Mouse (Mus musculus): Measurements from ENCODE around the gene Slc19a1. TPM values are rescaled to one million over a fixed set of nuclear protein-coding genes. Genes with fewer than 3 reads are reported as not detected.

Slc19a1 gene
- polyA plus RNA-seq, 1 experiment from 2014 or later = 30.9 TPM

GRCm38 (mm10) chr10:77038579-77039174 lies 6.6 kb downstream of the Slc19a1 start:
- Histone ChIP-seq H3K9ac (no peak overlapping the region), H3K4me3 (no peak overlapping the region), H3K4me1 (replicated peaks) (peaks cover 22% of the 10 kb centered on the region), H3K27ac (peak overlapping the region; percentile 4; the same call in 1 of the 2 replicates), H3K9me3 (no peaks in the 10 kb centered on the region), H3K4me2 (no peak overlapping the region), H3K27me3 (no peaks in the 10 kb centered on the region), H3K36me3 (peaks cover 56% of the 10 kb centered on the region)
- ATAC-seq (ENCODE audit: low FRiP score) = no peak
- 92% methylated on average over 8 of the region's 8 CpGs for WGBS

DNA sequence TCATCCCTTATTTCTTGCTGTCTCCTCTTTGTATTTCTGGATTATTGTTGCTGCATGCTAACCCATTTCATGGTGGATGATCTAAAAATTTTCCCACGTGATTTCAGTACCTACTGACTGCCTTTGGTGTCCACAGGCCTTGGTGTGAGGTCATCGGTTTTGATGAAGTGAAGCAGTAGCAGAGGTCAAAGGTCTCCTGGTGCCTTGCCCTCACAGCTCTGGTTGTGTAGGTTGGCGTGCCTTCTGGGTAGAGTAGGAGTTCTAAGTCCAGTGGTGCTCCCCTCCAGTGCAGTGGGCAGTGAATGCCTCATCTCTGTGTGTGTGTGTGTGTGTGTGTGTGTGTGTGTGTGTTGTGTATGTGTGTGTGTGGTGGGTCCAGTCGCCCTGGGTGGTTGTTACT lies 16.2 kb downstream of the Slc19a1 start:
- ATAC-seq (ENCODE audit: low FRiP score) = no peak
- no peak overlapping the region for H3K27ac ChIP-seq
- WGBS = 75% methylated on average over 4 of the region's 4 CpGs
- H3K36me3 ChIP-seq = peaks cover 88% of the 10 kb centered on the region
- H3K9ac ChIP-seq = no peak overlapping the region
- peaks cover 2% of the 10 kb centered on the region; the same call in 1 of the 2 replicates for H3K4me1 ChIP-seq (replicated peaks)
- H3K9me3 ChIP-seq = no peaks in the 10 kb centered on the region
- no peak overlapping the region for H3K4me3 ChIP-seq
- H3K4me2 ChIP-seq = no peak overlapping the region
- H3K27me3 ChIP-seq = no peaks in the 10 kb centered on the region

- Histone ChIP-seq H3K9ac (no peak overlapping the region), H3K27me3 (no peaks in the 10 kb centered on the region), H3K4me2 (no peak overlapping the region), H3K36me3 (peaks cover 84% of the 10 kb centered on the region), H3K27ac (no peak overlapping the region), H3K9me3 (no peaks in the 10 kb centered on the region), H3K4me1 (replicated peaks) (peaks cover 2% of the 10 kb centered on the region; the same call in 1 of the 2 replicates), H3K4me3 (no peak overlapping the region)
- no peak for ATAC-seq (ENCODE audit: low FRiP score)
- 89% methylated on average over 3 of the region's 3 CpGs for WGBS
These were observed 16.6 kb downstream of the Slc19a1 start for GRCm38 (mm10) chr10:77048606-77049005.

- Histone ChIP-seq H3K4me1 (replicated peaks) (peaks cover 2% of the 10 kb centered on the region; the same call in 1 of the 2 replicates), H3K27ac (0 out of 2 replicates have a peak overlapping the region, but pooled peaks have one; percentile 9), H3K36me3 (peaks cover 6% of the 10 kb centered on the region; the same call in 1 of the 2 replicates), H3K9me3 (no peaks in the 10 kb centered on the region), H3K9ac (no peak overlapping the region), H3K27me3 (no peaks in the 10 kb centered on the region), H3K4me2 (no peak overlapping the region), H3K4me3 (no peak overlapping the region)
- ATAC-seq (ENCODE audit: low FRiP score) = no peak
- 79% methylated on average over 10 of the region's 10 CpGs for WGBS
These were observed 24.7 kb downstream of the Slc19a1 start for GRCm38 (mm10) chr10:77056768-77057167.

DNA sequence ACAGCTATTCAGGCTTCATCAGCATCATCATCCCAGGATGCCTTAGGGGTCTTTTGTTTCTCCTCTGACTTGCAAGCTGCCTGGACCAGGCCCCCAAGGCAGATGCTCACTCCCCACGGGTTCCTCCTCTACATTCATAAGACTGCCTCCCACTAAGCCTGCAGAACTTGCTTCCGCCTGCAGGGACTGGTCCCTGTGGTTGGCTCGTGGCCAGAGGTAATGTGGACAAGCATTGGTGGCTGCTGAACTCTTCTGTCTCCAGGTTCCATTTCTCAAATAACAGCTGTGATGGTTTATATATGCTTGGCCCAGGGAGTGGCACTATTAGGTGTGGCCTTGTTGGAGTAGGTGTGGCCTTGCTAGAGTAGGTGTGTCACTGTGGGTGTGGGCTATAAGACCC lies 29.4 kb downstream of the Slc19a1 start:
- no peak overlapping the region for H3K9ac ChIP-seq
- no peak overlapping the region for H3K27ac ChIP-seq
- 74% methylated on average over 3 of the region's 3 CpGs for WGBS
- no peaks in the 10 kb centered on the region for H3K9me3 ChIP-seq
- no peak for ATAC-seq (ENCODE audit: low FRiP score)
- no peaks in the 10 kb centered on the region for H3K27me3 ChIP-seq
- H3K4me1 ChIP-seq (replicated peaks) = no peaks in the 10 kb centered on the region; the same call in 1 of the 2 replicates
- no peaks in the 10 kb centered on the region for H3K36me3 ChIP-seq
- H3K4me3 ChIP-seq = no peak overlapping the region
- H3K4me2 ChIP-seq = no peak overlapping the region

GRCm38 (mm10) chr10:77062393-77063010 lies 30.5 kb downstream of the Slc19a1 start:
- Histone ChIP-seq H3K4me3 (no peak overlapping the region), H3K27me3 (no peaks in the 10 kb centered on the region), H3K4me2 (no peak overlapping the region), H3K36me3 (no peaks in the 10 kb centered on the region), H3K27ac (no peak overlapping the region), H3K9me3 (no peaks in the 10 kb centered on the region), H3K9ac (no peak overlapping the region), H3K4me1 (replicated peaks) (no peaks in the 10 kb centered on the region; the same call in 1 of the 2 replicates)
- 78% methylated on average over 11 of the region's 11 CpGs for WGBS
- ATAC-seq (ENCODE audit: low FRiP score) = no peak

GRCm38 (mm10) chr10:77064239-77064638 lies 32.2 kb downstream of the Slc19a1 start:
- H3K27me3 ChIP-seq = no peaks in the 10 kb centered on the region
- no peak for ATAC-seq (ENCODE audit: low FRiP score)
- no peaks in the 10 kb centered on the region for H3K36me3 ChIP-seq
- no peaks in the 10 kb centered on the region; the same call in 1 of the 2 replicates for H3K4me1 ChIP-seq (replicated peaks)
- 96% methylated on average over 3 of the region's 3 CpGs for WGBS
- H3K4me2 ChIP-seq = no peak overlapping the region
- H3K9ac ChIP-seq = no peak overlapping the region
- H3K27ac ChIP-seq = no peak overlapping the region
- H3K9me3 ChIP-seq = no peaks in the 10 kb centered on the region
- H3K4me3 ChIP-seq = no peak overlapping the region

DNA sequence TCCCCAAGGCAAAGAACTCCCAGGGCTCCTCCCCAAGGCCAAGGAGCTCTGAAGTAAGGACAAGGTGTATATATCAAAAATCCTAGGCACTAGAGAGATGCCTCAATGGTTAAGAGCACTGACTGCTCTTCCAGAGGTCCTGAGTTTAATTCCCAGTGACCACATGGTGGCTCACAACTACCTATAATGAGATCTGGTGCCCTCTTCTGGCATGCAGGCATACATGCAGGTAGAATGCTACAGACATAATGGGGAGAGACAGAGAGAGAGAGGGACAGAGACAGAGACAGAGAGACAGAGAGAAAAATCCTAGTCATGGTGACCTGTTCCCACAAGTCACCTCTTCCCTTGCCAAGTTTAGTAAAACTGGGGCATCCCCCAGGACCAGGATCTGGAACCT lies 32.6 kb downstream of the Slc19a1 start:
- no peak for ATAC-seq (ENCODE audit: low FRiP score)

DNA sequence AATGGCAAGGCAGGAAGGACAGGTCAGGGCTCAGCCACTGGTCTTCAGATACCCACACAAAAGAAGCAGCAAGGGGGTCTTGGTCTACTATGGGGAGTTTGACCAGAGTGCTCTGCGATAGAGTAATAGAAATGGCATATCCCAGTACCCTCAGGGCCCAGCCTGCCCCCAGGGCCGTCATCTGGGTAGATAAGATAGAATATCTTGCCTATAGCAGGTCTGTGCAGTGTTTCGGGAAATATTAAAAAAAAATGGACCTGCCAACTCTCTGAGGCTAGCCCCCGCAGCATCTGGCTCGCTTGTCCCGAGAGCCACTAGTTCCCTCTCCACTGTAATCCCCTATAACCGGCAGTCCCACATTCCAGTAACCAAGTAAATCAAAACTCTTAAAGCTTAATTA lies 36.4 kb downstream of the Slc19a1 start:
- no peaks in the 10 kb centered on the region for H3K36me3 ChIP-seq
- no peak overlapping the region for H3K4me3 ChIP-seq
- H3K4me2 ChIP-seq = no peak overlapping the region
- H3K27ac ChIP-seq = no peak overlapping the region
- no peaks in the 10 kb centered on the region for H3K9me3 ChIP-seq
- no peaks in the 10 kb centered on the region for H3K4me1 ChIP-seq (replicated peaks)
- H3K27me3 ChIP-seq = no peaks in the 10 kb centered on the region
- WGBS = 94% methylated on average over 7 of the region's 7 CpGs
- no peak overlapping the region for H3K9ac ChIP-seq
- ATAC-seq (ENCODE audit: low FRiP score) = no peak

More for the DNA sequence above, 32.6 kb downstream of the Slc19a1 start:
- H3K4me1 ChIP-seq (replicated peaks) = no peaks in the 10 kb centered on the region; the same call in 1 of the 2 replicates
- no peaks in the 10 kb centered on the region for H3K9me3 ChIP-seq
- H3K27ac ChIP-seq = no peak overlapping the region
- no peak overlapping the region for H3K4me3 ChIP-seq
- H3K4me2 ChIP-seq = no peak overlapping the region
- no peak overlapping the region for H3K9ac ChIP-seq
- no peaks in the 10 kb centered on the region for H3K27me3 ChIP-seq
- H3K36me3 ChIP-seq = no peaks in the 10 kb centered on the region

GRCm38 (mm10) chr10:77070072-77070471 lies 38.0 kb downstream of the Slc19a1 start:
- H3K27ac ChIP-seq = no peak overlapping the region
- H3K4me1 ChIP-seq (replicated peaks) = no peaks in the 10 kb centered on the region
- no peak overlapping the region for H3K4me3 ChIP-seq
- 54% methylated on average over 4 of the region's 4 CpGs for WGBS
- H3K36me3 ChIP-seq = no peaks in the 10 kb centered on the region
- H3K27me3 ChIP-seq = no peaks in the 10 kb centered on the region
- no peak overlapping the region for H3K9ac ChIP-seq
- no peaks in the 10 kb centered on the region for H3K9me3 ChIP-seq
- ATAC-seq (ENCODE audit: low FRiP score) = no peak
- no peak overlapping the region for H3K4me2 ChIP-seq

GRCm38 (mm10) chr10:77074276-77074974 lies 42.4 kb downstream of the Slc19a1 start:
- H3K27me3 ChIP-seq = no peaks in the 10 kb centered on the region

GRCm38 (mm10) chr10:77078456-77078855 lies 46.4 kb downstream of the Slc19a1 start:
- Histone ChIP-seq H3K4me1 (replicated peaks) (no peaks in the 10 kb centered on the region), H3K27ac (no peak overlapping the region), H3K4me3 (no peak overlapping the region), H3K9ac (no peak overlapping the region), H3K9me3 (no peaks in the 10 kb centered on the region), H3K4me2 (no peak overlapping the region), H3K36me3 (no peaks in the 10 kb centered on the region), H3K27me3 (no peaks in the 10 kb centered on the region)
- WGBS = 92% methylated on average over 4 of the region's 4 CpGs
- ATAC-seq (ENCODE audit: low FRiP score) = no peak

More at GRCm38 (mm10) chr10:77074276-77074974, 42.4 kb downstream of the Slc19a1 start:
- Histone ChIP-seq H3K4me3 (no peak overlapping the region), H3K36me3 (no peaks in the 10 kb centered on the region), H3K4me1 (replicated peaks) (no peaks in the 10 kb centered on the region), H3K9me3 (no peaks in the 10 kb centered on the region), H3K9ac (no peak overlapping the region), H3K27ac (no peak overlapping the region), H3K4me2 (no peak overlapping the region)
- ATAC-seq (ENCODE audit: low FRiP score) = no peak
- 89% methylated on average over 4 of the region's 4 CpGs for WGBS

Data from hindbrain, embryonic 13.5 days (tissue).